Mouse (Mus musculus): ENCODE measurements around the gene Cdc42ep3.

Cdc42ep3 gene

DNA sequence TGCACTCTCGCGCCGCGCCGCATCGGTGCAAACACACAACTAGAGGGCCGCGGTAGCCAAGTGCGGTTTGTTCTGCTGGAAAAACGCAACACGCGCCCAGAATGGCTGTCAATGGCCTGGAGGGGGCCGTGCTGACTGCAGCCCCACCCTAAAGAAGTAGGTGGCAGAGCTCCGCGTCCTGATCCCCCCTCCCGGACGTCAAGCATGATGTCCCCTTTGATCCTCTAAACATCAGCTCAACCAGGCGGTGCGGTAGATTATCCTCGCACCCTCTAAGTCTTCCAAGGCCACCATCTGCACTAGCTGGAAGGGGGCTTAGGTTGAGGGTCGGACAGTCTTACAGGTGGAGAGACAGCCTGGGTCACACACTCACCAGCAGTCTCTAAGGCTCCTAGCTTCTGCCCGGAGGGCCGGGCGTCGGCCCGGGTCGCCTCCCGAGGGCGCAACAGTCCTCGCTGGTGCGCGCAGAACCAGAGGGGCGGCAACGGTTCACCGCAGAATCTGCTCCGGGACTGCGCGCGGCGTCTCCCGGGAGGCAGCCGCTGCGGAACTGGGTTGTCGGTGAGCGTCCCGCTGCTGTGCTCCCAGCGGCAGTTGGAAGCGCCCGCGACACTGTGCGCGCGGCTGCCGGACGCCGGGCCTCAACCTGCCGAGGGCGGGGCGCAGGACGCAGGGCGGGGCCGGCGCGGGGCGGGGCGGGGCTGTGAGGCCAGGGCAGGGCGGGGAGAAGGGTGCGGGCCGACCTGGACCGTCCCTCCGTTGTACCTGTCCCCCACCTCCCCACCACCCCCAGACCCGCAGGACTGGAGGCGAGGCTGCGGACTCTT, at the start of gene Cdc42ep3:
TSS of gene Cdc42ep3 (minus strand) at position 648 of the 827 bp plus-strand sequence.
- DNase-seq (ENCODE audit: extremely low spot score): peak; percentile 82

- no peak for DNase-seq (ENCODE audit: extremely low spot score)
Observed at GRCm38 (mm10) chr17:79400356-79400755, 45.5 kb upstream of the Cdc42ep3 start.

- no peak for DNase-seq (ENCODE audit: extremely low spot score)
Observed at GRCm38 (mm10) chr17:79398416-79398815, 43.5 kb upstream of the Cdc42ep3 start.

GRCm38 (mm10) chr17:79394799-79395198, 39.9 kb upstream of the Cdc42ep3 start:
- no peak for DNase-seq (ENCODE audit: extremely low spot score)

- DNase-seq (ENCODE audit: extremely low spot score): no peak
Observed at GRCm38 (mm10) chr17:79393886-79394285, 39.0 kb upstream of the Cdc42ep3 start.

DNA sequence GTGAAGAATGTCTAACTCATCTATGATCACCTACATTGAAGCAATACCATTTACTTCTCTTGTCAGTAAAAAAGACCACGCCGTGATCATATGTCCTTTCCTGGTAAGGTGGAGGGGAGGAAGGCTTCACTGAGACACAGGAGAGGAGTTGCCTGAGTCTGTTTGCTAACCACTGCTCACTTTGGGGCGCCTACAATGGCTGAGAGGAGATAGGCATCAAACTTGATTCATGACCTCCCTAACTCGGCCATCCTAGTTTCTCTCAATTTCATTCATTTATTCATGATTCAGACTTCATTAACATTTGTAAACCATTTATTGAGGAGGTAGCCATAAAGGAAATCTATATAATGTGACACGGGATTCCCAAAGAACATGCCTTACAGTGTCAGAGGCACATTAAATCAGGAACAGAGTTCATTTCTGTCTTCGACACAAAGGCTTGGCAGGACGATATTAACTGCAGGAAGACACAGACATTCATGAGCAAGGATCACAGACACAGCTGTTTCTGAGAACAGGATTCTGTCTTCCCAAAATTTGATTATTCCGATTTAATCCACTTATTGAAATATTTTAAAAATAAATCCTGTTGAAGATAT, 32.7 kb upstream of the Cdc42ep3 start:
- no peak for DNase-seq (ENCODE audit: extremely low spot score)

- no peak for DNase-seq (ENCODE audit: extremely low spot score)
Observed at GRCm38 (mm10) chr17:79381485-79381884, 26.6 kb upstream of the Cdc42ep3 start.

GRCm38 (mm10) chr17:79379191-79379590, 24.3 kb upstream of the Cdc42ep3 start:
- DNase-seq (ENCODE audit: extremely low spot score): peak; percentile 14

DNA sequence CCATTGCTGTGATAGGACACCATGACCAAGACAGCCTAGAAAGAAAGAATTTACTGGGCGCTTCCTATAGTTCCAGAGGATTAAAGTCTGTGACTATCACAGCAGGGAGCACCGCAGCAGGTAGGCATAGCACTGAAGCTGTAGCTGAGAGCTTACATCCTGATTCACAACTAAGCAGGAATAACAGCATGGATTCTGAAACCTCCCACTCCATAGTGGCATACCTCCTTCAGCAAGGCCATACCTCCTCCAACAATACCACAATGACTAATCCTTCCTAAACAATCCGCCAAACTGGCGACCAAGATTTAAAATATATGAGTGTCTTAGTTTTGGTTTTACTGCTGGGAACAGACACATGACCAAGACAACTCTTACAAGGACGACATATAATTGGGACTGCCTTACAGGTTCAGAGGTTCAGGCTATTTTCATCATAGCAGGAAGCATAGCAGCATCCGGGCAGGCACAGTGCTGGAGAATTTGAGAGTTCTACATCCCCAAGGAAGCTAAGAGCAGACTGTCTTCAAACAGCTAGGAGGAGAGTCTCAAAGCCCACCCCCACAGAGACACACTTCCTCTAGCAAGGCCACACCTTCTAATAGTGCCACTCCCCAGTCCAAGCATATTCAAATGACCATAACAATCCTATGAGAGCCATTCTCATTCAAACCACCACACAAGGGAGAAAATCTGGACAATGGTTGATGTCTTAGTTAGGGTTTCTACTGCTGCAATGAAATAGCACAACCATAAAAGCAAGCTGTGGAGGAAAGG, 21.7 kb upstream of the Cdc42ep3 start:
- DNase-seq (ENCODE audit: extremely low spot score): no peak

GRCm38 (mm10) chr17:79372973-79373372, 18.1 kb upstream of the Cdc42ep3 start:
- no peak for DNase-seq (ENCODE audit: extremely low spot score)

GRCm38 (mm10) chr17:79364749-79365450, 10.0 kb upstream of the Cdc42ep3 start:
- no peak for DNase-seq (ENCODE audit: extremely low spot score)

DNA sequence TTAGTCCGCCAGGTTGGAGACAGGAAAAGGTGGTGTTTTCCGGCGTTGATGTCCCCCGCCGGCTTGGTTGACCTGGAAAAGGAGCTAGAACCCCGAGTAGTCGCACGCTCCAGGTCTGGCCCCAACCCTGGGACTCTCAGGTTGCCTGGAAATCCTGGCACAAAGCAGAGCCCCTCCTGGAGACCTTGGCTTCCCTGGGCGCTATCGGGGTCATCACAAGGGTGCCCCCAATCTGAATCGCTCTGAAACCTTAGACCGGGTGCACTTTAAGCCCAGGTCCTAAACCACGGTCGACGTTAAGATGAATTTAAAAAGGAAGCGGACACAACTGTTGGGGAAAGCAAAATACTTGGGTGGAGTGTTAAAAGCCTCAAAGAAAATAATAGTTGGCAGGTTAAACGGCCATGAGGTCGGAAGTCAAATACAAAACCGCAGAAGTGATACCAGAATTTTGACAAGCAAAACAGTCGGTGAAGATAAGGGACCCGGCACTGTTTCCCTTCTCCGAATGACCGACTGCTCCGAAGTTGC, 1.2 kb upstream of the Cdc42ep3 start:
- DNase-seq (ENCODE audit: extremely low spot score): peak; percentile 57

GRCm38 (mm10) chr17:79355271-79355991, 540 bp upstream of the Cdc42ep3 start:
- peak; percentile 83 for DNase-seq (ENCODE audit: extremely low spot score)

DNA sequence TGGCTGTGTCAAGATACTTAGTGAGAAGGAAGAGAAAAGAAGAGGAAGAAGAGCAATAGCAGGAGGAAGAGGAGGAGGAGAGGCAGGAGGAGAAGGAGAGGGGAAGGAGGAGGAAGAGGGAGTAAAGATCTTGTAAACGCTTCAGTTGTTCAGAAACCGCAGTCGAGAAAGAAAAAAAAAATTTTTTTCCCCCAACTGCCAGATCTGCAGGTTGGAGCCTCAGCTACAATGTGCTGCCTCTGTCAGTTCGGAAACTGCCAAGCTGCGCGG, 782 bp downstream of the Cdc42ep3 start:
- no peak for DNase-seq (ENCODE audit: extremely low spot score)

DNA sequence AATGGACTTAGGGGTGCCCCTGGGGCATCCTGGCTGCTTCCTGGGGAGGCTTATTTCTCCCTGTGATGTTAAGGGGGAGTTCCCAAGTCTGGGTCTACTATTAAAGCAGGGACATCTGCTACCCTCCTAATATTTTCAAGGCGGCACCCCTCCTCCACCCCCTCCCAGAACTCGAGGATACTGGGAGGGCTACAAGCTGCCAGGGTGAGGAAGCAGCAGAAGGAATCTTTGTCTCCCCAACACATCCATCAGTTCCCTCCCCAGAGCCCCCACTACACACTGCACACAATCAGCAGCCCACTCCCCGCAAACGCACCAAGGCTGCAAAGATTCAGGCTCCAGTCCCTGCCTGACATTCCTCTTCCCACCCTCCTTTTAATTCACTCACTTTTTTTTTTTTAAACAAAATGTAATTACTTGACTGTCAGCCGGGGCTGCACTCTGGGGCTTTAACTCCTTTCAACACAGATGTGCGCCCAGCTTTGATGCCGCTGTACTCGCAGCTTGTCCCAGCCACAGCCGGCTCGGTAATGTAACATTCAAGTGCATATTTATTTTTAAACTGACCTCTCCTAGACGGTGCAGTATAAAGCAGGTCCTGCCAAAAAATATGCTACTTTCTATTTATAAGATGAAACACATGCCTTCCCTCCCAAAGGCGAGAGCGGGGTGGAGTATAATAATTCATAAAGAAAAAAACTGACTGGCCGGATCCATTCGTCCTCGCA, 1.3 kb downstream of the Cdc42ep3 start:
- DNase-seq (ENCODE audit: extremely low spot score): peak; percentile 23

GRCm38 (mm10) chr17:79350751-79351191, 4.1 kb downstream of the Cdc42ep3 start:
- DNase-seq (ENCODE audit: extremely low spot score): no peak

DNA sequence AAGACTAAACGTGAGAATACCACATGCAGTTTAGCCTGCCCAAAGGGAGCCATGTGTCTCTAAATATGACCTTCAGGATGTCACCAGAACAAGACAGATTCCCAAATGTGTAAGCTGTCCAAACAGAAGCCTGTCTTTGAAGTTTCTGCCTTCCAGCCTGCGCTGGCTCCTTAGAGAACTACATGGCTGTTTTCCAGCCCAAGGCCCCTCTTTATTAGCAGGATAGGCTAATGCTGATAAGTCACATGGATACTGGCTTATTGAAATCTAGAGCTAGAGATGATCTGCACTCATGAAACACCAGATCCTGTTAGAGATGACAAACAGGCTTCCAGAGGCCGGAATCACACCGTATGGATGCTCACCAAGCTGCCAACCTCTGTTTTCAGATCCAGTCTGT, 5.5 kb downstream of the Cdc42ep3 start:
- DNase-seq (ENCODE audit: extremely low spot score): no peak

GRCm38 (mm10) chr17:79347920-79348589, 6.8 kb downstream of the Cdc42ep3 start:
- DNase-seq (ENCODE audit: extremely low spot score): no peak

DNA sequence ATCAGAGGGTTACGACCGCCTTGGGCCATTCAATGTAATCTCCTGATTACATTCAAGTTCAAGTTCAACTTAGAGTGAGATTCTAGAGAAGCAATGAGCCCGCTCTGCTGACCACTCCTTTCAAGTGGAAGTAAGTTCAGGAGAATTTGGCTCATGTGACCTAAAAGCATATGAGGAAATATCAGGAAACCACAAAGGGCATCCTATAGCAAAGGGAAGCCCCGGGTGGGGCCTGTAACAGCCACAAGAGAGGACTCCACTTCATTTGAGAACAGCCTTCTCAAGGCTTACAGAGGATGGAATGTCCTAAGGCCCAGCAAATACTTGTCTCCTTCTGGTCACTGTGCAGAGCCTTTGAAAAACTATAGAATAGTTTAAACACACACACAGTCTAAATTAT, 7.6 kb downstream of the Cdc42ep3 start:
- no peak for DNase-seq (ENCODE audit: extremely low spot score)
